Mouse (Mus musculus): Measurements from ENCODE around the gene Spcs2.

GRCm38 (mm10) chr7:99828083-99828570, 35.1 kb downstream of the Spcs2 start, which contains the start of gene Neu3:
- TF ChIP-seq CTCF (IDR thresholded peaks at IDR 0.05; ENCODE audit: low read depth, low read length), result no peak
- TF ChIP-seq POLR2A (IDR thresholded peaks at IDR 0.05; ENCODE audit: insufficient read depth, low read length), result peak; percentile 47
- no peak for TF ChIP-seq EP300 (IDR thresholded peaks at IDR 0.05; ENCODE audit: insufficient read depth, low read depth, low read length)
